Mouse (Mus musculus): ENCODE measurements around the gene Slc35f4.
"Not testable (repeated sequence)": the region's sequence is repeated elsewhere in the genome, so short reads cannot be mapped to it uniquely, and the experiment has no call there.

The Slc35f4 gene

DNA sequence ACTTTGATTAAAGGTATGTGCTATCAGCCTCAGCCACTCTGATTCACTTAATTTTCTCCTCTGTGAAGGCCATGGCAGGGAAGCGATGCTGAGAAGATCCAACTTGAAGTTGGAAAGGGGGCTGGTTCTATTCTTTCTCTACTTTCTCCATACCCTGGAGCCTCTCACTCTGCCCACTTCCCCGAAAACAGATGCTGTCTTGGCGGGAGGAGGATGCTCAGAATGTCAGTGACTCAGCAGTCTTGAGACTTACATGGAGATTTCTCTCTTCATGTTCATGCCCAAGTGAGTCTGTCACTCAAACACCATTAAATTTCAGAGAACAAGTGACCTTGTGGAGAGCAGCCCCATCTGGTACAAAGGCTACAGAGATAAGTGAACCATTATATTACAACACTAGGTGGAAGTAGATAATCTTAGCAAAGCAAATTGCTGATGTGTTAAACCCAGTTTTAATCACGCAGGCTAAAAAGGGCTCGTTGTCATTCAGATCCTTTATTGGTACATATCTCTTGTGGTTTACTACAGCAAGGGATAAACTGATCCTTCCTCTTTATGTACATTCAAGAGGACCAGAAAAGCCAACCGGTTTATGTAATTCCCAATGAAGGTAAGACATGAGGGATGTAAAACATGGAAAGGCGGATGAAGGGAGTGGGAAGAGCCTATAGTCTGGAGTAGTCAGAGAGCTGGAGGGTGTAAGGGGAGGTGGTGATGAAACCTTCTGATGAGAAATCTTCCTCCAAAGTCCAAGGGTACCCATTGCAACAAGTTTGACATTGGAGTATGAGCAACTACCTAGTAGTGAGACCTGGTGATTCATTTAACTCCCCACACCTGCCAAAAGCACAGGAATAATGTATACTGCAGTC lies 241.8 kb downstream of the Slc35f4 start:
- in situ Hi-C loops (cut with MboI; ENCODE audit: low sequenced_read_pairs) = no loop called here

- in situ Hi-C loops (cut with MboI; ENCODE audit: low sequenced_read_pairs) = no loop called here
These were observed 247.0 kb downstream of the Slc35f4 start for GRCm38 (mm10) chr14:49278880-49279279.

GRCm38 (mm10) chr14:49278479-49278878 lies 247.4 kb downstream of the Slc35f4 start:
- in situ Hi-C loops (cut with MboI; ENCODE audit: low sequenced_read_pairs) = not testable (repeated sequence)

- in situ Hi-C loops (cut with MboI; ENCODE audit: low sequenced_read_pairs) = no loop called here
These were observed 248.2 kb downstream of the Slc35f4 start for GRCm38 (mm10) chr14:49277642-49278041.

GRCm38 (mm10) chr14:49275376-49275775 lies 250.5 kb downstream of the Slc35f4 start:
- in situ Hi-C loops (cut with MboI; ENCODE audit: low sequenced_read_pairs) = no loop called here

DNA sequence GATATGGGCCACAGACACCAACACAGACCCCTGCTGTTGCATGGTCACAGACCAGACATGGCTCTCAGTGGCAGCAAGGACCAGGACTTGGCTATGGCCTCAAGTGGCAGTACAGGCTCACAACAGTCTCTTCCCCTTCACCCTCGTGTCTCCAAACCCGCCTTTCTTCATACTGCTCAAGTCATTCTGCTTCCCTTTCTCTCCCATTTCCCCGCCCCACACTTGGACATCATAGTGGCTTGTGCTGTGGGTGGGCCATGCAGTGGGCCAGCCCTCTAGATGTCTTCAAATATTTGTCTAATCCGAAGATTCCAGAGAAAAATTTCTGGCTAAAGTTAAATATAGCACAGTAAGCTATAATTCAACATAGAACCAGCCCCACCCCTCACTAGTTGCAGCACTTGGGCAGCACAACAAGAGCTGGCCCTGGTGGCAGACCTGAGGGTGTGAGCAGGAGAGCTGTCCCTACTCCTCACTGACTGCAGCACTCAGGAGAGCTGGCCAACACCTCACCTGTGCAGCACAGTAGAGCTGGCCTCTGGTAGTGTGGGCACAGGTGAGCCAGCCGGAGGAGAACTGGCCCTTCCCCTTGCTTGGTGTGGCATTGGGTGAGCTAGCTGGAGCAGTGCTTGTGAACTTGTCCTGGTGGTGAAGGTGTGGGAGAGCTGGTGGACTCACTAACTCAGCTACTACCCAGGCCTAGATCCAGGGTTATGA lies 260.4 kb downstream of the Slc35f4 start:
- in situ Hi-C loops (cut with MboI; ENCODE audit: low sequenced_read_pairs) = no loop called here
